Mouse (Mus musculus) myocyte (in vitro differentiated cells): ENCODE measurements at regions not wholly inside any gene's neighbourhood (a gene's known extent, or its start where the extent isn't known, plus 50 kb on each side); places are given as distances from the start of the nearest gene placed in this dataset.

Source experiments
- H3K27me3 ChIP-seq: one replicate; pipeline ENCODE4 v1.6.1; 2011; ENCODE audit not compliant: control insufficient read depth, insufficient read depth, insufficient read length
- H3K36me3 ChIP-seq: one replicate; pipeline ENCODE4 v1.6.1; 2011; ENCODE audit not compliant: control insufficient read depth, insufficient read depth
- H3K4me2 ChIP-seq: one replicate; pipeline ENCODE4 v1.6.1; 2011; ENCODE audit warnings: low read depth, control low read depth
- H3K4me3 ChIP-seq: one replicate; pipeline ENCODE4 v1.5.1; 2011; ENCODE audit warnings: mild to moderate bottlenecking, control low read depth, moderate library complexity
- H3K79me2 ChIP-seq: one replicate; pipeline ENCODE4 v1.6.1; 2011; ENCODE audit not compliant: control insufficient read depth, insufficient read depth
- H3ac ChIP-seq: one replicate; pipeline ENCODE4 v1.6.1; 2011; ENCODE audit not compliant: control insufficient read depth, insufficient read length
- CEBPB ChIP-seq: IDR thresholded peaks from 2 replicates; pipeline ENCODE4 v1.6.1; 2011; ENCODE audit warnings: mild to moderate bottlenecking, moderate library complexity; ENCODE audit not compliant: poor library complexity, insufficient read depth, severe bottlenecking
- E2F4 ChIP-seq: IDR thresholded peaks from one replicate; pipeline ENCODE4 v1.6.1; 2011; ENCODE audit warnings: mild to moderate bottlenecking, control low read depth, moderate library complexity; ENCODE audit not compliant: insufficient read depth
- MAX ChIP-seq: IDR thresholded peaks from one replicate; pipeline ENCODE4 v1.6.1; 2011; ENCODE audit warnings: low read depth, mild to moderate bottlenecking, control low read depth
- MYOD1 ChIP-seq, 3 experiments: IDR thresholded peaks; one replicate each; pipeline ENCODE4 v1.6.1; 2011; ENCODE audit warnings: control low read depth in 2 of 3, low read depth in 2 of 3, mild to moderate bottlenecking in 2 of 3, moderate library complexity in 1 of 3; ENCODE audit not compliant: insufficient read length in 2 of 3, control insufficient read depth in 1 of 3
- MYOG ChIP-seq, 3 experiments: IDR thresholded peaks; one replicate each; pipeline ENCODE4 v1.6.1; 2011; ENCODE audit warnings: control low read depth in 2 of 3, low read depth in 2 of 3, mild to moderate bottlenecking in 2 of 3; ENCODE audit not compliant: insufficient read length in 2 of 3, control insufficient read depth in 1 of 3, insufficient read depth in 1 of 3
- POLR2A ChIP-seq: IDR thresholded peaks from one replicate; pipeline ENCODE4 v1.6.1; 2011; ENCODE audit warnings: low read depth, mild to moderate bottlenecking, control low read depth, moderate library complexity; ENCODE audit not compliant: insufficient read length
- POLR2AphosphoS2 ChIP-seq: IDR thresholded peaks from one replicate; pipeline ENCODE4 v1.6.1; 2011; ENCODE audit warnings: low read depth, control low read depth; ENCODE audit not compliant: insufficient read length
- REST ChIP-seq: IDR thresholded peaks from one replicate; pipeline ENCODE4 v1.6.1; 2011; ENCODE audit warnings: mild to moderate bottlenecking, control low read depth, moderate library complexity; ENCODE audit not compliant: insufficient read depth, insufficient read length
- SRF ChIP-seq: IDR thresholded peaks from one replicate; pipeline ENCODE4 v1.6.1; 2011; ENCODE audit warnings: low read depth; ENCODE audit not compliant: control insufficient read depth, insufficient read length
- TCF12 ChIP-seq: IDR thresholded peaks from one replicate; pipeline ENCODE4 v1.6.1; 2011; ENCODE audit warnings: mild to moderate bottlenecking, control low read depth; ENCODE audit not compliant: poor library complexity, insufficient read depth, severe bottlenecking
- TCF3 ChIP-seq: IDR thresholded peaks from one replicate; pipeline ENCODE4 v1.6.1; 2011; ENCODE audit warnings: low read depth, control low read depth; ENCODE audit not compliant: insufficient read length
- USF1 ChIP-seq: IDR thresholded peaks from one replicate; pipeline ENCODE4 v1.6.1; 2011; ENCODE audit warnings: low read depth, mild to moderate bottlenecking, control low read depth, moderate library complexity

GRCm38 (mm10) chr7:82943376-82943775 is 76.2 kb downstream of the Mex3b start:
- Histone ChIP-seq H3K4me2 (no peak overlapping the region), H3ac (no peak overlapping the region), H3K4me3 (no peak overlapping the region), H3K27me3 (no peaks in the 10 kb centered on the region), H3K79me2 (no peaks in the 10 kb centered on the region), H3K36me3 (no peaks in the 10 kb centered on the region)
- TF ChIP-seq POLR2AphosphoS2 (no peak), E2F4 (no peak), REST (no peak), POLR2A (no peak), TCF12 (no peak), MYOG (IDR thresholded peaks at IDR 0.05; ENCODE audit: control insufficient read depth in 1 of 3, insufficient read depth in 1 of 3, insufficient read length in 2 of 3, low read depth in 2 of 3) (no peak), USF1 (no peak), SRF (no peak), CEBPB (no peak), MAX (no peak), MYOD1 (IDR thresholded peaks at IDR 0.05; ENCODE audit: control insufficient read depth in 1 of 3, insufficient read length in 2 of 3, low read depth in 2 of 3) (no peak), TCF3 (no peak)

GRCm38 (mm10) chr7:82943797-82944196 is 76.7 kb downstream of the Mex3b start:
- TF ChIP-seq TCF3 (no peak), POLR2A (no peak), SRF (no peak), POLR2AphosphoS2 (no peak), REST (no peak), TCF12 (no peak), USF1 (no peak), CEBPB (no peak), E2F4 (no peak), MYOD1 (IDR thresholded peaks at IDR 0.05; ENCODE audit: control insufficient read depth in 1 of 3, insufficient read length in 2 of 3, low read depth in 2 of 3) (no peak), MAX (no peak), MYOG (IDR thresholded peaks at IDR 0.05; ENCODE audit: control insufficient read depth in 1 of 3, insufficient read depth in 1 of 3, insufficient read length in 2 of 3, low read depth in 2 of 3) (no peak)

GRCm38 (mm10) chr7:82949372-82949771 is 82.2 kb downstream of the Mex3b start:
- no peaks in the 10 kb centered on the region for H3K36me3 ChIP-seq
- TF ChIP-seq MYOD1 (IDR thresholded peaks at IDR 0.05; ENCODE audit: control insufficient read depth in 1 of 3, insufficient read length in 2 of 3, low read depth in 2 of 3) (no peak), TCF3 (no peak), USF1 (no peak), SRF (no peak), MYOG (IDR thresholded peaks at IDR 0.05; ENCODE audit: control insufficient read depth in 1 of 3, insufficient read depth in 1 of 3, insufficient read length in 2 of 3, low read depth in 2 of 3) (no peak), POLR2A (no peak), POLR2AphosphoS2 (no peak), REST (no peak), E2F4 (no peak), MAX (no peak), CEBPB (no peak), TCF12 (no peak)
- H3K79me2 ChIP-seq = no peaks in the 10 kb centered on the region
- H3K27me3 ChIP-seq = no peaks in the 10 kb centered on the region
- H3K4me2 ChIP-seq = no peak overlapping the region
- H3K4me3 ChIP-seq = no peak overlapping the region
- H3ac ChIP-seq = no peak overlapping the region

More at GRCm38 (mm10) chr7:82943797-82944196, 76.7 kb downstream of the Mex3b start:
- no peaks in the 10 kb centered on the region for H3K79me2 ChIP-seq
- H3K27me3 ChIP-seq = no peaks in the 10 kb centered on the region
- H3ac ChIP-seq = no peak overlapping the region
- H3K36me3 ChIP-seq = no peaks in the 10 kb centered on the region
- no peak overlapping the region for H3K4me2 ChIP-seq
- no peak overlapping the region for H3K4me3 ChIP-seq

GRCm38 (mm10) chr7:82957208-82957977 is 90.3 kb downstream of the Mex3b start:
- no peak overlapping the region for H3K4me2 ChIP-seq
- H3K79me2 ChIP-seq = no peaks in the 10 kb centered on the region
- H3K36me3 ChIP-seq = no peaks in the 10 kb centered on the region
- H3ac ChIP-seq = no peak overlapping the region
- no peak overlapping the region for H3K4me3 ChIP-seq
- TF ChIP-seq CEBPB (no peak), POLR2A (no peak), MAX (no peak), MYOD1 (IDR thresholded peaks at IDR 0.05; ENCODE audit: control insufficient read depth in 1 of 3, insufficient read length in 2 of 3, low read depth in 2 of 3) (no peak), USF1 (no peak), TCF3 (no peak), E2F4 (no peak), MYOG (IDR thresholded peaks at IDR 0.05; ENCODE audit: control insufficient read depth in 1 of 3, insufficient read depth in 1 of 3, insufficient read length in 2 of 3, low read depth in 2 of 3) (no peak)
- H3K27me3 ChIP-seq = no peaks in the 10 kb centered on the region
